Mouse (Mus musculus) midbrain, embryonic 14.5 days (tissue): ENCODE measurements around the gene Alox12. TPM values are rescaled to one million over a fixed set of nuclear protein-coding genes. Genes with fewer than 3 reads are reported as not detected.

Source experiments
- ATAC-seq: fragments of 200-750 bp; cut with Nextera tagmentation; 2 replicates; pipeline ENCODE4 v1.8.0; 2017; ENCODE audit warnings: moderate number of reproducible peaks, moderate library complexity; ENCODE audit not compliant: low FRiP score, low TSS enrichment
- DNase-seq: peaks from one replicate; pipeline ENCODE4 v3.0.0-alpha.2; 2015
- H3K27ac ChIP-seq: fragments of 300-500 bp; sonication (generic); replicated peaks from 2 replicates; pipeline ENCODE4 v1.5.1; 2014; ENCODE audit warnings: mild to moderate bottlenecking, low read depth, low read length, moderate library complexity
- H3K27me3 ChIP-seq: fragments of 300-500 bp; sonication (generic); 2 replicates; pipeline ENCODE4 v1.6.1; 2014; ENCODE audit warnings: low read length, control low read depth, mixed read lengths; ENCODE audit not compliant: control insufficient read depth, insufficient read depth
- H3K36me3 ChIP-seq: fragments of 300-500 bp; sonication (generic); 2 replicates; pipeline ENCODE4 v1.6.1; 2014; ENCODE audit warnings: low read length, control low read depth; ENCODE audit not compliant: control insufficient read depth, insufficient read depth
- H3K4me1 ChIP-seq: fragments of 300-500 bp; sonication (generic); 2 replicates; pipeline ENCODE4 v1.6.1; 2014; ENCODE audit warnings: mild to moderate bottlenecking, antibody characterized with exemption, low read length, control low read depth; ENCODE audit not compliant: control insufficient read depth, insufficient read depth
- H3K4me2 ChIP-seq: fragments of 300-500 bp; sonication (generic); 2 replicates; pipeline ENCODE4 v1.6.1; 2014; ENCODE audit warnings: mild to moderate bottlenecking, low read length, moderate library complexity
- H3K4me3 ChIP-seq: fragments of 300-500 bp; sonication (generic); replicated peaks from 2 replicates; pipeline ENCODE4 v1.5.1; 2014; ENCODE audit warnings: low read depth, low read length
- H3K9ac ChIP-seq: fragments of 300-500 bp; sonication (generic); replicated peaks from 2 replicates; pipeline ENCODE4 v1.6.1; 2014; ENCODE audit warnings: mild to moderate bottlenecking, low read length, moderate library complexity
- H3K9me3 ChIP-seq: fragments of 300-500 bp; sonication (generic); 2 replicates; pipeline ENCODE4 v1.6.1; 2016; ENCODE audit warnings: low read length, control low read depth, mixed read lengths; ENCODE audit not compliant: control insufficient read depth
- WGBS: fragments of 180-500 bp; shearing (Covaris S2); extraction: QIAGEN DNeasy Blood & Tissue Kit; methylation state at CpG from one replicate; pipeline ENCODE4 v1.1.7; 2014; 5-methylcytosine and 5-hydroxymethylcytosine counted together
- polyA plus RNA-seq: library from polyadenylated mRNA; unstranded; fragments of >200 nt; fragmentation: Nextera tagmentation; extraction: Ambion mirVana; gene quantifications from 2 replicates; pipeline ENCODE4 v1.2.1, GENCODE M21; 2014

Alox12 gene
- polyA plus RNA-seq, 1 experiment from 2014 or later, result 0.33 TPM

DNA sequence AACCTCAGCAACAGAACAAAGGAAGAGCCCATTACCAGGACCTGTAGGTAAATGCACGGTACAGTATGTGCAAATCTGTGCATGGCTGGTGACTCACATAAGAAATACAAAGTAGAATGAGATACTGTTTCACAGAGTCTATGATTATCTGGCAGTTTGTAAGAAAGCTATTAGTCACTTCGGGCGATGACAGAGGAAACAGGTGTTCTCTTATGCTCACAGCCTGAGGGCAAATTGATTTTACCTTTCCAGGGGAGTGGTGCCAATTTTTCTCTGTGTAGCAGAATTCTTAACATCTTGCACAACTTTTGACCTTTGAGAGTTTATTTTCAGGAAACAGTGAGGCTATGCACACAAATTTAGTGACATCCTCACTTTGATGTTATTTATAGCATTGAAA lies 29.6 kb upstream of the Alox12 start:
- 92% methylated on average over 3 of the region's 3 CpGs for WGBS
- Histone ChIP-seq H3K9ac (no peak overlapping the region), H3K27ac (no peak overlapping the region), H3K4me1 (no peaks in the 10 kb centered on the region), H3K4me3 (no peak overlapping the region), H3K4me2 (no peak overlapping the region), H3K27me3 (no peaks in the 10 kb centered on the region), H3K9me3 (no peaks in the 10 kb centered on the region), H3K36me3 (no peaks in the 10 kb centered on the region)
- ATAC-seq, result no peak
- DNase-seq, result no peak

DNA sequence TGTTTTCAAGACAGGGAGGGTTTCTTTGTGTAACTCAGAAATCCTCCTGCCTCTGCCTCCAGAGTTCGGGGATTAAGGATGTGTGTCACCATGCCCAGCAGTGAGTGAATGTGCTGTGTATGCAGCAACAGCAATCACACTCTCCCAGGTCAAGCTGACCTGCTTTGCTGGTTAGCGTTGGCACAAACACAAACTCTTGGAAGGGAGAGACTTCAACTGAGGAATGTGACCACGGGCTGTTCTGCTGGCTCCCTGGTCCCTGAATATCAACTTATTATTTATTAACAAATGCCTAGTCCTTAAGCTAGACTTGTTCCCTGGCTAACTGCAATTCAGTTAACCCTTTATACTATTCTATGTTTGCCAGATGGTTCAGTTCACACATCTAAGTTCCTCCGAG lies 28.5 kb upstream of the Alox12 start:
- Histone ChIP-seq H3K9me3 (no peaks in the 10 kb centered on the region), H3K4me1 (no peaks in the 10 kb centered on the region), H3K27me3 (no peaks in the 10 kb centered on the region), H3K9ac (no peak overlapping the region), H3K36me3 (no peaks in the 10 kb centered on the region), H3K27ac (no peak overlapping the region), H3K4me2 (no peak overlapping the region), H3K4me3 (no peak overlapping the region)
- WGBS, result 87% methylated on average over 4 of the region's 4 CpGs
- ATAC-seq (no peak), DNase-seq (no peak)

DNA sequence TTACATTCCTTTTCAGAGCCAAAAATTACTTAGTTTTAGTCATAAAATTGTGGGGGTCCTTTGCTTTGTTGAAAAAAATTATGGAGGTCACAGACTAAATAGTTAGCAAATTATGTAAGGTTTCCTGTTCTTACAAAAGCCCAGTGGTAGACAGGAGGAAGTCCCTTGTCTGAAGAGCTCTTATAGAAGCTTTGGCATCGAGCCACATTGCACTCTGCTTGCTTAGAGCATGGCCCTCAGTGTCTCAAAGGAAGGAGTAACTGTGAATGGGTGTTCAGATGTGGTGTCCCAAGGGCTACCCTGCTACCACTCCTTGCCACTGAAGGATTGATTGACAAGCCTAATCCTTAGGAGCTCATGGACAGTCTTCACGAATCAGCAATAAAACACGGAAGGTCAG lies 25.3 kb upstream of the Alox12 start:
- H3K27ac ChIP-seq, result no peak overlapping the region
- H3K9ac ChIP-seq, result no peak overlapping the region
- peak; percentile 7 for DNase-seq
- H3K27me3 ChIP-seq, result no peaks in the 10 kb centered on the region
- 70% methylated on average over 3 of the region's 3 CpGs for WGBS
- H3K36me3 ChIP-seq, result no peaks in the 10 kb centered on the region
- no peak overlapping the region for H3K4me2 ChIP-seq
- H3K4me3 ChIP-seq, result no peak overlapping the region
- no peaks in the 10 kb centered on the region for H3K9me3 ChIP-seq
- no peak for ATAC-seq
- H3K4me1 ChIP-seq, result no peaks in the 10 kb centered on the region

DNA sequence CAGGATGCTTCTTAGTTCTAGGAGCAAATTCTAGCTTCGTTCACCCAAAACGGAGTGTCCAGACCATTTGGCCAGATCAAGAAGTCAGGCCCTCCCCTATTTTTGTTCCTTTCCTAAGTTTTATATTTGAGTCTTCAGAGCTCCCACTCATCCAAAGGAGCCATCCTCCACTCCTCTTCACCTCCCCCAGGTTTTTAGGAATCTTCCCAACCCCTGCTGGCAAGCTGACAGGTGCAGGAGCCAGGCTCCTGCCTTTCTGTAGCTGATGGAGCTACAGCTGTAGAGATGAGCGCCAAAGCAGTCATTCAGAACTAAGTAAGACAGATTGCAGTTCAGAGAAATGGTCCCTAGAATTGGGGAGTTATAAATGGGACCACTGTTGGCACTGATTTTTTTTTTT lies 23.8 kb upstream of the Alox12 start:
- DNase-seq (no peak), ATAC-seq (no peak)
- Histone ChIP-seq H3K9me3 (no peaks in the 10 kb centered on the region), H3K4me2 (no peak overlapping the region), H3K4me1 (no peaks in the 10 kb centered on the region), H3K36me3 (no peaks in the 10 kb centered on the region), H3K4me3 (no peak overlapping the region), H3K9ac (no peak overlapping the region), H3K27ac (no peak overlapping the region), H3K27me3 (no peaks in the 10 kb centered on the region)
- WGBS, result 88% methylated on average over 3 of the region's 3 CpGs

DNA sequence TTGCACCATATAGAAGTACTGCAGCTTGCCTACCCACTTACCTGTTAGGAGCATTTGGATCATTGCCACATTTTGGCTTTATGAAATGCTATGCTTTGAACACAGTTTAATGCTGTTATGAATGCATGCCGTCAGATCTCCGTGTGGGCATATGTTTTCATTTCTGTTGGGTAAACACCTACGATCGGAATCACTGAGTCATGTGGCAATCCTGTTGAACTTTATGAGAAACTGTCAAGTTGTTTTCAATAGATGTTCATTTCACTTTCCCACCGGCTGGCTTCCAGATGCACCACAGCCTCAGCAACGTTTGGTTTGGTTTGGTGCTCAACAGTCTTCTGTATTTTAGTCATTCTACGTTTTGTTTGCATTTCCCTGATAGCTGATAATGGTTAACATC lies 16.5 kb upstream of the Alox12 start:
- Histone ChIP-seq H3K27ac (no peak overlapping the region), H3K4me2 (no peak overlapping the region), H3K4me3 (no peak overlapping the region), H3K4me1 (no peaks in the 10 kb centered on the region), H3K9me3 (no peaks in the 10 kb centered on the region), H3K27me3 (no peaks in the 10 kb centered on the region), H3K36me3 (no peaks in the 10 kb centered on the region), H3K9ac (no peak overlapping the region)
- no peak for DNase-seq
- 87% methylated on average over 7 of the region's 7 CpGs for WGBS
- ATAC-seq, result no peak

DNA sequence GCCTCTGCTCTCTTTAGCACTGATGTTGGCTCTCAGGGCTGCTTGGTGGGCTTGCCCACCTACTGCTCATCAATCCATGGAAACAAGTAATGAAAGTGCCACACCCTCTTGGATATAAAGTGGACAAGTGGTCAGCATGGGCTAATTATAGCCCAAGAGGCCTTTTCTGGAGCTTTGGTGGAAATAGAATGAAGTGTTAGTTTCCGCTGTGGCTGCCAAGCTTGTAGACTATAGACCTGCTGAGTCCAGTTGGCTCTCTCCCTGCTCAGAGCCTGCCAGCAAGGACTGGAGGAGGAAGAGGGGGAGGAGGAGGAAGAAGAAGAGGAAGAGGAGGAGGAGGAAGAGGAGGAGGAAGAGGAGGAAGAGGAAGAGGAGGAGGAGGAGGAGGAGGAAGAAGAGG lies 11.3 kb upstream of the Alox12 start:
- ATAC-seq (no peak), DNase-seq (no peak)
- Histone ChIP-seq H3K9ac (no peak overlapping the region), H3K27ac (no peak overlapping the region), H3K27me3 (no peaks in the 10 kb centered on the region), H3K4me1 (no peaks in the 10 kb centered on the region), H3K4me2 (no peak overlapping the region), H3K4me3 (no peak overlapping the region), H3K36me3 (no peaks in the 10 kb centered on the region), H3K9me3 (no peaks in the 10 kb centered on the region)
- WGBS, result 100% methylated on average over 1 of the region's 1 CpGs

DNA sequence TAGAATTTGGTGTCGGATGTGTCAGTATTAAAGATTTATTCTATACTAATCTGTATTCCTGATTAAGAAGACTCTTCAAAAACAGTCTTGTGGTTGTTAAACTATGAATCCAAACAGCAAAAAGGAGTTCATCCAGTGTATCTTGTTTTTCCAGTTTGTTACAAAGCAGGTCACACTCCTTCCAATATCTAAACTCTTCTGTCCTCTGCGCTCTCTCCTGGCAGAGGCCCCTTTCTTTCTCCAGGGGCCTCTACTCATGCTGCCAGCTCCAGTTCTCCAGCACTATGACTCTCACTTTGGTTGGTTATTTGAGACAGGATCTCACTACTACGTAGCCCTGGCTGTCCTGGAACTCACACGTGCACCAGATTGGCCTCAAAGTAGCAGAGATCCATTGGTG lies 10.7 kb upstream of the Alox12 start:
- H3K4me3 ChIP-seq, result no peak overlapping the region
- no peaks in the 10 kb centered on the region for H3K27me3 ChIP-seq
- H3K4me1 ChIP-seq, result no peaks in the 10 kb centered on the region
- no peaks in the 10 kb centered on the region for H3K36me3 ChIP-seq
- WGBS, result 79% methylated on average over 4 of the region's 4 CpGs
- ATAC-seq, result no peak
- H3K4me2 ChIP-seq, result no peak overlapping the region
- H3K9ac ChIP-seq, result no peak overlapping the region
- no peak overlapping the region for H3K27ac ChIP-seq
- no peaks in the 10 kb centered on the region for H3K9me3 ChIP-seq
- no peak for DNase-seq

DNA sequence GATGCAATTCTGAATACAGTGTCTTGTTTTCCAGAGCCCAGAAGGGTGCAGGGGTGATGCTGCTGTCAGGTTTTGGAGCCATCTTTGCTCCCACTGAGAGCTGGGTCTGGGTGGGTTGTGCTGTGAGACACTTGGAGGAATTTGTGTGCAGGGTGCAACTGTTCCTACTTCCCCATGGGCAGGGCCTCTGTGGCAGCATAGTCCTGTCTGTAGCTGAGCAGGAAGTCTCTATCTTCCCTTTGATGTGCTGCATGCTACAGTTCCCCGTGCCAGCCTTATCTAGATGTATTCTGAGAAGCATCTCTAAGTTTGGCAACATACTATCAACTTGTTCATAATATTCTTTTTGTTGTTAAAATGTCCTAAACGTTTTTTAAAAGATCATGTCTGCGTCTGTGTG lies 10.1 kb upstream of the Alox12 start:
- ATAC-seq (no peak), DNase-seq (no peak)
- no peak overlapping the region for H3K4me3 ChIP-seq
- H3K4me1 ChIP-seq, result no peaks in the 10 kb centered on the region
- H3K4me2 ChIP-seq, result no peak overlapping the region
- H3K36me3 ChIP-seq, result no peaks in the 10 kb centered on the region
- WGBS, result 62% methylated on average over 3 of the region's 3 CpGs
- no peaks in the 10 kb centered on the region for H3K27me3 ChIP-seq
- H3K27ac ChIP-seq, result no peak overlapping the region
- H3K9me3 ChIP-seq, result no peaks in the 10 kb centered on the region
- H3K9ac ChIP-seq, result no peak overlapping the region

DNA sequence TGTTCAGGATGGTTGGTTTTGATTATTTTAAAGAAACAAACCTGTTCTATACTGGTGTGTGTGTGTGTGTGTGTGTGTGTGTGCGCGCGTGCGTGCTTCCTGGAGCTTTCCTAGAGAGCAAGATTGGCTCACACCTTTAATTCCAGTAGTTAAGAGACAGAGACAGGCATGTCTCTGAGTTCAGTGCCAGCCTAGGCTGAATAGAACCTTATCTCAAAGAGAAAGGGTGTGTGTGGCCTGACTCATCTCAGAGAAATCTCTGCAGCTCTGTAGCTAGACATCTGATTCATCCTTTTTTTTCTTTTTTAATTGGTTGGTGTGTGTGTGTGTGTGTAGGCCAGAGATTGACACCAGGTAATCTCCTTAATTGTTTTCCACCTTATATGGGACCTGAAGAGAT lies 3.9 kb upstream of the Alox12 start:
- Histone ChIP-seq H3K4me3 (no peak overlapping the region), H3K27me3 (peaks cover 20% of the 10 kb centered on the region; the same call in 1 of the 2 replicates), H3K27ac (no peak overlapping the region), H3K9me3 (no peaks in the 10 kb centered on the region), H3K4me2 (no peak overlapping the region), H3K36me3 (no peaks in the 10 kb centered on the region), H3K4me1 (no peaks in the 10 kb centered on the region), H3K9ac (no peak overlapping the region)
- ATAC-seq (no peak), DNase-seq (no peak)
- WGBS, result 99% methylated on average over 4 of the region's 4 CpGs
